Comparison of ENCODE assay signal across 16 mouse cellular contexts in genomic region chr7:119800488-119800887, GRCm38 (mm10). TPM values are rescaled to one million over a fixed set of nuclear protein-coding genes. Genes with fewer than 3 reads are reported as not detected.
A peak's percentile ranks its signal among the peaks of the same experiment; 100 is the strongest.
DNase-seq lines count a peak whose midpoint lies in the region; ATAC-seq and TF ChIP-seq lines count a peak whose summit lies in the region.
"Had no signal": no experiment of that assay in that cellular context is flagged by ENCODE, and none has a peak within 500 bp of the region (broad histone marks: within the 10 kb centered on the region; RNA-seq: fewer than 3 reads in every experiment).

No protein-coding gene starts in this region.

- no peaks in the 10 kb centered on the region for H3K9me3 ChIP-seq in kidney, embryonic 15.5 days (replicated peaks)
- no peaks in the 10 kb centered on the region for H3K9me3 ChIP-seq in midbrain, postnatal 0 days (ENCODE audit: low read length)
- H3K9me3 ChIP-seq in midbrain, embryonic 13.5 days = no peaks in the 10 kb centered on the region
- H3K9me3 ChIP-seq: forebrain, embryonic 10.5 days; heart, embryonic 12.5 days; hindbrain, embryonic 10.5 days; limb, embryonic 13.5 days had no signal

- no peak overlapping the region for H3K4me2 ChIP-seq in kidney, embryonic 15.5 days
- H3K4me2 ChIP-seq in midbrain, postnatal 0 days (ENCODE audit: low read depth, low read length, poor library complexity, severe bottlenecking) = no peak overlapping the region
- no peak overlapping the region for H3K4me2 ChIP-seq in midbrain, embryonic 13.5 days (replicated peaks)
- H3K4me2 ChIP-seq: heart, embryonic 12.5 days; limb, embryonic 13.5 days had no signal

- DNase-seq in kidney, adult 2 months = peak; percentile 15
- no peak for DNase-seq in midbrain, postnatal 0 days (ENCODE audit: low spot score)
- no peak for DNase-seq in ovary, postnatal 14 days (ENCODE audit: low spot score)
- no peak for DNase-seq in layer of hippocampus, postnatal 14 days (ENCODE audit: low spot score in 2 of 2)
- DNase-seq: cerebellum, postnatal 14 days; lung, postnatal 36 days had no signal

- no peak for ATAC-seq in kidney, embryonic 15.5 days (replicated peaks; ENCODE audit: low FRiP score)
- ATAC-seq in midbrain, postnatal 0 days (ENCODE audit: low FRiP score) = no peak
- ATAC-seq in midbrain, embryonic 13.5 days = no peak
- peak; percentile 25 for ATAC-seq in CD4-positive, CD25-positive, alpha-beta regulatory T cell, adult 4 months
- ATAC-seq in megakaryocyte progenitor cell, adult 5-6 weeks (replicated peaks; ENCODE audit: poor library complexity) = peak; percentile 44
- ATAC-seq: midbrain, embryonic 16.5 days had no signal

- H3K27me3 ChIP-seq in kidney, adult 2 months (replicated peaks; ENCODE audit: control insufficient read depth, insufficient read depth, low read length) = no peaks in the 10 kb centered on the region
- no peaks in the 10 kb centered on the region for H3K27me3 ChIP-seq in kidney, embryonic 15.5 days
- no peaks in the 10 kb centered on the region for H3K27me3 ChIP-seq in midbrain, postnatal 0 days (ENCODE audit: insufficient read depth, low read length)
- no peaks in the 10 kb centered on the region for H3K27me3 ChIP-seq in midbrain, embryonic 13.5 days
- H3K27me3 ChIP-seq: heart, embryonic 12.5 days; limb, embryonic 13.5 days had no signal

- no peaks in the 10 kb centered on the region for H3K4me1 ChIP-seq in kidney, adult 2 months (ENCODE audit: control insufficient read depth, insufficient read depth, low read length)
- no peaks in the 10 kb centered on the region for H3K4me1 ChIP-seq in kidney, embryonic 15.5 days
- no peaks in the 10 kb centered on the region for H3K4me1 ChIP-seq in midbrain, postnatal 0 days (ENCODE audit: insufficient read depth, low read length)
- no peaks in the 10 kb centered on the region for H3K4me1 ChIP-seq in midbrain, embryonic 13.5 days (replicated peaks)
- H3K4me1 ChIP-seq: forebrain, embryonic 10.5 days; heart, embryonic 12.5 days; hindbrain, embryonic 10.5 days; limb, embryonic 13.5 days had no signal

- no peak overlapping the region for H3K9ac ChIP-seq in kidney, embryonic 15.5 days
- no peak overlapping the region for H3K9ac ChIP-seq in midbrain, postnatal 0 days (replicated peaks; ENCODE audit: low read length, poor library complexity, severe bottlenecking)
- no peak overlapping the region for H3K9ac ChIP-seq in midbrain, embryonic 13.5 days (replicated peaks)
- H3K9ac ChIP-seq: heart, embryonic 12.5 days; limb, embryonic 13.5 days had no signal

- peak; percentile 31; the same call in 1 of the 2 replicates for TF ChIP-seq CTCF in kidney, adult 2 months (conservative IDR thresholded peaks at IDR 0.05; ENCODE audit: insufficient read depth, insufficient read length, low read depth, low read length)
- peak; percentile 20 for TF ChIP-seq CTCF in midbrain, postnatal 0 days (IDR thresholded peaks at IDR 0.05)

- H3K27ac ChIP-seq in kidney, adult 2 months (ENCODE audit: insufficient read depth, low read depth, low read length) = no peak overlapping the region
- H3K27ac ChIP-seq in kidney, embryonic 15.5 days = no peak overlapping the region
- no peak overlapping the region for H3K27ac ChIP-seq in midbrain, postnatal 0 days (ENCODE audit: low read depth, low read length)
- H3K27ac ChIP-seq in midbrain, embryonic 13.5 days = no peak overlapping the region
- H3K27ac ChIP-seq: forebrain, embryonic 10.5 days; hindbrain, embryonic 10.5 days; limb, embryonic 13.5 days had no signal

- WGBS in kidney, adult 2 months = 97% methylated on average over 3 of the region's 3 CpGs
- 96% methylated on average over 3 of the region's 3 CpGs for WGBS in kidney, embryonic 15.5 days
- WGBS in midbrain, postnatal 0 days = 95% methylated on average over 3 of the region's 3 CpGs
- WGBS in midbrain, embryonic 13.5 days = 97% methylated on average over 3 of the region's 3 CpGs

- H3K36me3 ChIP-seq in kidney, adult 2 months (ENCODE audit: control insufficient read depth, insufficient read depth, low read length) = peaks cover under 1% of the 10 kb centered on the region; the same call in 1 of the 2 replicates
- H3K36me3 ChIP-seq in kidney, embryonic 15.5 days = peaks cover 24% of the 10 kb centered on the region
- H3K36me3 ChIP-seq in midbrain, postnatal 0 days (ENCODE audit: insufficient read depth, low read length) = peaks cover 1% of the 10 kb centered on the region; the same call in 1 of the 2 replicates
- peaks cover 3% of the 10 kb centered on the region; the same call in 1 of the 2 replicates for H3K36me3 ChIP-seq in midbrain, embryonic 13.5 days

- no peak overlapping the region for H3K4me3 ChIP-seq in kidney, adult 2 months (ENCODE audit: insufficient read depth, low read depth, low read length)
- no peak overlapping the region for H3K4me3 ChIP-seq in kidney, embryonic 15.5 days (replicated peaks)
- H3K4me3 ChIP-seq in midbrain, postnatal 0 days (ENCODE audit: low read depth, low read length) = no peak overlapping the region
- no peak overlapping the region for H3K4me3 ChIP-seq in midbrain, embryonic 13.5 days (replicated peaks)
- H3K4me3 ChIP-seq: forebrain, embryonic 10.5 days; heart, embryonic 12.5 days; hindbrain, embryonic 10.5 days; limb, embryonic 13.5 days had no signal

- no peak for TF ChIP-seq POLR2A in kidney, adult 2 months (IDR thresholded peaks at IDR 0.05; ENCODE audit: low read depth, low read length)

RNA-seq across cellular contexts. Expression of gene Eri2, which starts 6.6 kb away (rescaled TPM):
- 0.90 and 1.1 TPM in 2 replicates for polyA plus RNA-seq in kidney, adult 2 months (2012; rRNA removed)
- polyA plus RNA-seq in kidney, embryonic 15.5 days (2015; fragmentation: Nextera tagmentation; extraction: Ambion mirVana) = 24.8 and 26.1 TPM in 2 replicates
- 7.6 and 11.1 TPM in 2 replicates for total RNA-seq in midbrain, postnatal 0 days (2014; rRNA removed)
- 8.0 and 8.3 TPM in 2 replicates for polyA plus RNA-seq in midbrain, postnatal 0 days (2015; fragmentation: Nextera tagmentation; extraction: Ambion mirVana)
- 22.7 and 23.3 TPM in 2 replicates for polyA plus RNA-seq in midbrain, embryonic 13.5 days (2015; fragmentation: Nextera tagmentation; extraction: Ambion mirVana)
- polyA plus RNA-seq in CD4-positive, CD25-positive, alpha-beta regulatory T cell, adult 4 months (2017; shearing (Covaris generic)) = 10 to 100 TPM; 10.5 to 10.9 TPM
- total RNA-seq in megakaryocyte progenitor cell, adult 5-6 weeks (2015) = 15.1 and 20.5 TPM in 2 replicates
- 12.7 and 14.6 TPM in 2 replicates for total RNA-seq in megakaryocyte progenitor cell, adult 5-6 weeks (2017)
- total RNA-seq in layer of hippocampus, postnatal 14 days (2021) = 1 to 10 TPM; 6.1 to 7.7 TPM

RNA-seq across cellular contexts. Expression of gene Rexo5, which starts 6.7 kb away (rescaled TPM):
- 2.1 and 2.2 TPM in 2 replicates for polyA plus RNA-seq in kidney, adult 2 months (2012; rRNA removed)
- polyA plus RNA-seq in kidney, embryonic 15.5 days (2015; fragmentation: Nextera tagmentation; extraction: Ambion mirVana) = 21.1 and 29.9 TPM in 2 replicates
- total RNA-seq in midbrain, postnatal 0 days (2014; rRNA removed) = 2.3 and 7.9 TPM in 2 replicates
- 4.7 and 6.1 TPM in 2 replicates for polyA plus RNA-seq in midbrain, postnatal 0 days (2015; fragmentation: Nextera tagmentation; extraction: Ambion mirVana)
- polyA plus RNA-seq in midbrain, embryonic 13.5 days (2015; fragmentation: Nextera tagmentation; extraction: Ambion mirVana) = 14.9 and 15.8 TPM in 2 replicates
- polyA plus RNA-seq in CD4-positive, CD25-positive, alpha-beta regulatory T cell, adult 4 months (2017; shearing (Covaris generic)) = 10 to 100 TPM; 46.4 to 47.2 TPM
- total RNA-seq in megakaryocyte progenitor cell, adult 5-6 weeks (2015) = 27.5 and 50.9 TPM in 2 replicates
- 25.4 and 47.8 TPM in 2 replicates for total RNA-seq in megakaryocyte progenitor cell, adult 5-6 weeks (2017)
- 1 to 10 TPM; 2.9 to 3.5 TPM for total RNA-seq in layer of hippocampus, postnatal 14 days (2021)

RNA-seq across cellular contexts. Expression of gene Acsm3, which starts 39.8 kb away (rescaled TPM):
- 12.0 and 13.7 TPM in 2 replicates for polyA plus RNA-seq in kidney, adult 2 months (2012; rRNA removed)
- polyA plus RNA-seq in kidney, embryonic 15.5 days (2015; fragmentation: Nextera tagmentation; extraction: Ambion mirVana) = 0.61 and 1.3 TPM in 2 replicates
- total RNA-seq in midbrain, postnatal 0 days (2014; rRNA removed) = not detected in 2 replicates
- polyA plus RNA-seq in midbrain, postnatal 0 days (2015; fragmentation: Nextera tagmentation; extraction: Ambion mirVana) = 0.12 and 0.16 TPM in 2 replicates
- 0.11 and 0.12 TPM in 2 replicates for polyA plus RNA-seq in midbrain, embryonic 13.5 days (2015; fragmentation: Nextera tagmentation; extraction: Ambion mirVana)
- polyA plus RNA-seq in CD4-positive, CD25-positive, alpha-beta regulatory T cell, adult 4 months (2017; shearing (Covaris generic)) = under 1 TPM in 1 of 2 experiments, not detected in 1; 0.09 TPM
- not detected in 2 replicates for total RNA-seq in megakaryocyte progenitor cell, adult 5-6 weeks (2015)
- not detected in 2 replicates for total RNA-seq in megakaryocyte progenitor cell, adult 5-6 weeks (2017)
- total RNA-seq in layer of hippocampus, postnatal 14 days (2021) = not detected
- polyA plus RNA-seq: midbrain, embryonic 16.5 days; spleen, adult 2 months had no signal

Comparison
In these comparisons a context has a peak if more than half of its experiments do, and no peak if none do; other contexts are left out.
1. ATAC-seq: peak in CD4-positive, CD25-positive, alpha-beta regulatory T cell, adult 4 months (single experiment) and megakaryocyte progenitor cell, adult 5-6 weeks (single experiment); none in kidney, embryonic 15.5 days (single experiment), midbrain, postnatal 0 days (single experiment) and midbrain, embryonic 13.5 days (single experiment).